Comparison of ENCODE assay signal across 11 mouse cellular contexts in genomic region chr3:131941961-131942753, GRCm38 (mm10).
DNase-seq lines count a peak whose midpoint lies in the region; ATAC-seq lines count a peak whose summit lies in the region.
"Had no signal": no experiment of that assay in that cellular context is flagged by ENCODE, and none has a peak within 500 bp of the region (broad histone marks: within the 10 kb centered on the region; RNA-seq: fewer than 3 reads in every experiment).

No protein-coding gene starts in this region.

- no peaks in the 10 kb centered on the region for H3K4me1 ChIP-seq in neural tube, embryonic 11.5 days (ENCODE audit: control insufficient read depth, insufficient read depth, low read length)
- H3K4me1 ChIP-seq in limb, embryonic 11.5 days (ENCODE audit: control insufficient read depth, insufficient read depth, low read length), result peaks cover 22% of the 10 kb centered on the region
- H3K4me1 ChIP-seq: forebrain, embryonic 13.5 days had no signal

- ATAC-seq in neural tube, embryonic 11.5 days (ENCODE audit: insufficient read depth, low FRiP score, low TSS enrichment), result no peak
- ATAC-seq in limb, embryonic 11.5 days (ENCODE audit: insufficient number of reproducible peaks, low FRiP score, low TSS enrichment, low read depth), result peak; percentile 46; the same call in 1 of the 2 replicates
- ATAC-seq in frontal cortex, adult (ENCODE audit: low TSS enrichment), result no peak
- ATAC-seq: forebrain, embryonic 13.5 days had no signal

- H3K4me2 ChIP-seq in neural tube, embryonic 11.5 days (ENCODE audit: low read depth), result no peak overlapping the region
- peak overlapping the region; percentile 15; the same call in 1 of the 2 replicates for H3K4me2 ChIP-seq in limb, embryonic 11.5 days (ENCODE audit: low read depth, severe bottlenecking)
- H3K4me2 ChIP-seq: forebrain, embryonic 13.5 days had no signal

- no peak overlapping the region for H3K27ac ChIP-seq in neural tube, embryonic 11.5 days (ENCODE audit: low read depth, low read length)
- H3K27ac ChIP-seq in limb, embryonic 11.5 days (replicated peaks; ENCODE audit: low read depth, low read length), result peak overlapping the region; percentile 70
- H3K27ac ChIP-seq: forebrain, embryonic 13.5 days had no signal

- DNase-seq in adrenal gland, adult 2 months, result peak; percentile 18
- no peak for DNase-seq in adrenal gland, postnatal 10 days
- peak; percentile 14 for DNase-seq in neural tube, embryonic 11.5 days (ENCODE audit: low spot score)
- DNase-seq in neural tube, embryonic 10.5 days (ENCODE audit: extremely low spot score, low spot score), result no peak
- peak; percentile 43 for DNase-seq in limb, embryonic 11.5 days (ENCODE audit: low spot score)
- DNase-seq in yolk sac, embryonic 10.5 days (ENCODE audit: low spot score), result peak; percentile 21
- DNase-seq in B cell, adult 2 months, result no peak
- DNase-seq: gastrocnemius, postnatal 25 days; lung, postnatal 14 days had no signal

- H3K9me3 ChIP-seq in neural tube, embryonic 11.5 days (ENCODE audit: control insufficient read depth, low read length), result no peaks in the 10 kb centered on the region
- H3K9me3 ChIP-seq in limb, embryonic 11.5 days (ENCODE audit: control insufficient read depth, low read length), result no peaks in the 10 kb centered on the region
- H3K9me3 ChIP-seq: forebrain, embryonic 13.5 days had no signal

- 61% methylated on average over 24 of the region's 24 CpGs for WGBS in neural tube, embryonic 11.5 days
- WGBS in limb, embryonic 11.5 days, result 42% methylated on average over 24 of the region's 24 CpGs

- H3K27me3 ChIP-seq in neural tube, embryonic 11.5 days (ENCODE audit: control insufficient read depth, insufficient read depth, low read length), result no peaks in the 10 kb centered on the region
- no peaks in the 10 kb centered on the region for H3K27me3 ChIP-seq in limb, embryonic 11.5 days (ENCODE audit: control insufficient read depth, insufficient read depth, low read length)
- H3K27me3 ChIP-seq: forebrain, embryonic 13.5 days had no signal

- no peak overlapping the region for H3K9ac ChIP-seq in neural tube, embryonic 11.5 days (ENCODE audit: low read length)
- H3K9ac ChIP-seq in limb, embryonic 11.5 days (ENCODE audit: low read length), result no peak overlapping the region
- H3K9ac ChIP-seq: forebrain, embryonic 13.5 days had no signal

- no peak overlapping the region for H3K4me3 ChIP-seq in neural tube, embryonic 11.5 days (ENCODE audit: low read depth, low read length)
- H3K4me3 ChIP-seq in limb, embryonic 11.5 days (ENCODE audit: low read depth, low read length), result no peak overlapping the region
- H3K4me3 ChIP-seq: forebrain, embryonic 13.5 days had no signal

- H3K36me3 ChIP-seq in neural tube, embryonic 11.5 days (ENCODE audit: control insufficient read depth, insufficient read depth, low read length), result no peaks in the 10 kb centered on the region
- no peaks in the 10 kb centered on the region for H3K36me3 ChIP-seq in limb, embryonic 11.5 days (ENCODE audit: control insufficient read depth, insufficient read depth, low read length)

Comparison
In these comparisons a context has a peak if more than half of its experiments do, and no peak if none do; other contexts are left out.
1. DNase-seq: peak in adrenal gland, adult 2 months (single experiment), neural tube, embryonic 11.5 days (single experiment), limb, embryonic 11.5 days (single experiment) and yolk sac, embryonic 10.5 days (single experiment); none in adrenal gland, postnatal 10 days (single experiment), neural tube, embryonic 10.5 days (single experiment) and B cell, adult 2 months (0 of 2).